Mouse (Mus musculus) ovary, postnatal 14 days (tissue): Measurements from ENCODE around the gene Tmem136.

Experiments
- DNase-seq: peaks from one replicate; pipeline ENCODE4 v3.0.0; 2022; ENCODE audit warnings: low spot score

Tmem136 gene

DNA sequence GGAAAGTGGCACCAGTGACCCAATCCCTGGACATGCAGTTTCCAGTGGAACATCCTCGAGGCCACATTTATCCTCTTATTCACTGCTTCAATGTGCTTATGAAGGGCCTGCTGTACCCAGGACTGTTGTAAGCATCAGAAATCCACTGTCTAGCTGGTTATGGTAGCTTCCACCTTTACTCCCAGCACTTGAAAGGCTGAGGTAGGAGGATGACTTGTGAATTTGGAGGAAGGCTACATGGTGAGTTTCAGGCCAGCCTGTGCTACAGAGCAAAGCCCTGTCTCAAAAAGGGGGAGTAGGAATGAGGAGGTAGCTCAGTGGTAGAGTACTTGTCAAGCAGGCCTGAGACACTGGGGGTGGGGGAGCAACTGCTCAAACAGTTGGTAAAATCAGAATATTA lies 8.3 kb downstream of the Tmem136 start:
- DNase-seq = no peak

GRCm38 (mm10) chr9:43107555-43107954 lies 8.8 kb downstream of the Tmem136 start:
- DNase-seq = no peak

- peak; percentile 42 for DNase-seq
These were observed 9.2 kb downstream of the Tmem136 start, which contains the start of gene Arhgef12 for GRCm38 (mm10) chr9:43107187-43107517. Gene Arhgef12, minus strand, starts transcription at chr9:43107239.

- peak; percentile 39 for DNase-seq
These were observed 9.8 kb downstream of the Tmem136 start for GRCm38 (mm10) chr9:43106426-43107186.

DNA sequence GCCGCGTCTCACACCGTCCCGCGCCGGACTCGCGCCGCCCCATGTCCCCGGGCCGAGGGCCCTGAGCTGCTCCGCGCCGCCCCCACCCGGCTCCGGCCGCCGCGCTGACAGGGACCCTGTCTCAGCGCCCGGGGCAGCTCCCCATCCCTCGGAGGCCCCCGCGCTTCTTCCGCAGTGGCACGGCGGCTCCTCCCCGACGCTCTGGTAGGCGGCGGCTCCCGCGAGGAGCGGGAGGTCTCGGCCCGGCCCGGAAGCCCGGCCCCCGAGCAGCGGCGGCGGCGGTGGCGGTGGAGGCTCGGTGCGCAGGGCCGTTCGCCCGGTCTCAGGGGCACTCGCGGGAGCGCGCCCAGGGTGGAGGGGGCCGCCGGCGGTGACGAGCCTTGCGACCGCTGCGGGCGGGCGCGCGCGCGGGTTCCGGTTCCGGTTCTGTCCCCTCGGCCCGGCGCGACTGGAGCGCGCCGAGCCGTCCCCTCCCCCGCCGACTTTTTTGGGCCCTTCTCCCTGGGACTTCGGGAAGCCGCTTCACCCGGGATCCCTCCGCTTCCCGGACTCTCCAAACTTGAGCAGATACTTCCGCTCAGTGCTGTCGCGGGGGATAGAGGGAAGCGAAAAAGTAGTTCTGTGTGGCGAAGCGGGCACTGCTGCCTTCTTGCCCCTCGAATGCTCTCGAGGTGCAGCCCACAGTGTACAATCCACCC lies 10.6 kb downstream of the Tmem136 start:
- peak; percentile 88 for DNase-seq

GRCm38 (mm10) chr9:43104873-43105663 lies 11.3 kb downstream of the Tmem136 start:
- DNase-seq = peak; percentile 36

DNA sequence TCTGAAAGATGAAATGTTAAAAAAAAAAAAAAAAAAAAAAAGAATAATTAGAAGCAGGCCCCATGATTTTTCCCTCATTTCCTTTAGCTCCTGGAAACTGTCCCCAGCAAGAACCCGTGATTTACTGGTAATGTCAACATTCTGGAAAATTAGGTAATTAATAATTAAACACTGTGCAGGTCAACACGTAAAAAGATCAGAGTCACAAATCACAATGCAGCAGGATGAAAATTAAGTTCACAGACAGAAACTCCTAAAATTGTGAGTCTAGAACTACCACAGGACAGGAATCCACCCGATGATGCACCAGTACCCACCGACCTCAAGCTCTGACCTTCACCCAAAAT lies 11.9 kb downstream of the Tmem136 start:
- no peak for DNase-seq

DNA sequence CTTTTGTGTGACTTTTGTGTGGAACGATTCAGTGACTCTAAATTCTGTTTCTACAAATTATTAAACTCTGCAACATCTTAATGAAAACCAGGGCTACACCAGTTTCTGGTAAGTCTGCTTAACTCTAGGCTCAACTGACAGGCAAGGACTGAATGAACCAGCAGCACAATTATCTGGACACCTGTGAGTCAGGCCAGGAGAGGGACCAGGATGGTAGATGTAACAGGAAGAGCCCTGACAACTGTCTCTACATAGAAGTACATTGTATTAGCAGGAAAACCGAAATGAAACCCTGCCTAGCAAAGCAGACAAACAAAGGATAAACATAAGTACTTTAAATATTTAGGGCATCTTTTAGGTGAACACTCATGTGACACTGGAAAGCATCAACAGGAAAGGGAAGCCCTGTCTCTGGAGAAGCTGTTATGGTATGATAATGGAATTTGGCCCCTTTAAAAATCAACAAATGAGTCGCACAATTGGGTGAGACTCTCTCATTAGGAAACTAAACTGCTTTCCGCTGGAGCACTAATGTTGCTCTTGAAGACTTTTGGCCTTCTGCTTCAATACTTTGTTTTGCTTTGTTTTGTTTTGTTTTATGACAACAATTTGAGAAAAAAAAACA lies 12.6 kb downstream of the Tmem136 start:
- DNase-seq = no peak

GRCm38 (mm10) chr9:43102931-43103330 lies 13.4 kb downstream of the Tmem136 start:
- no peak for DNase-seq

GRCm38 (mm10) chr9:43101936-43102595 lies 14.3 kb downstream of the Tmem136 start:
- no peak for DNase-seq

DNA sequence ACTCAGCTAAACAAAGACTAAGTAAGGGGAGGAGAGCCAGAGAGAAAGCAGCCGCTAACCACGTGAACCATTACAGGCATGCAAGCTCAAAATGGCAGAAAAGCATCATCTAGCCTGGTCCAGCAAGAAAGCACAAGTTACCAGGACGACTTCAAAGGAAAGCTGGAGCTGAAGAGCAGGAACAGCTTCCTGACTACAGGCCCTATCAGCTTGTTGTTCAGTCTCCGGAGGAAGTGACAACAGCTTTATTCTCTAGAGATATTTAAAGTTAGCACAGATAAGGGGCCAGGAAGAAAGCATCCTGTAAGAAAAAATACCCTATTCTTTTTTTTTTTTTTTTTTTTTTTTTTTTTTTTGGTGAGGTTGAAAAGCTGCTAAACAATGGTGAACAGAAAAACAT lies 17.4 kb downstream of the Tmem136 start:
- no peak for DNase-seq

GRCm38 (mm10) chr9:43097801-43098557 lies 18.4 kb downstream of the Tmem136 start:
- no peak for DNase-seq

- DNase-seq = no peak
These were observed 20.0 kb downstream of the Tmem136 start for GRCm38 (mm10) chr9:43096337-43096736.

DNA sequence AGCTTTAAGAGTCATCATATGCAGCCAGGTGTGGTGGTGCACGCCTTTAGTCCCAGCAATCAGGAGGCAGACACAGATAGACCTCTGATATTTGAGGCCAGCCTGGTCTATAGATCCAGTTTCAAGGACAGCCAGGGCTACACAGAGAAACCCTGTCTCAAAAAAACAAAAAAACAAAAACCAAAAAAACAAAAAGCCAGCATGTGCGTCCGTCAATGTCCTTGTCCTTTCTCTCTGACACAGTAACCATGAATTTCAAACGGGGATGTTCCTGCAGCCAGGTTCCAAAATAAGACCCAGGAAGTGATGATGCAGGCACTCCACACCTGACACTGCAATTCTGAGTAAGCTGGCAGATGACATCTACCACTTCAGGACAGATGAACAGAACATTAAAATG lies 21.5 kb downstream of the Tmem136 start:
- DNase-seq = no peak

- no peak for DNase-seq
These were observed 22.6 kb downstream of the Tmem136 start for GRCm38 (mm10) chr9:43093803-43094202.

- no peak for DNase-seq
These were observed 30.6 kb downstream of the Tmem136 start for GRCm38 (mm10) chr9:43085686-43086285.

DNA sequence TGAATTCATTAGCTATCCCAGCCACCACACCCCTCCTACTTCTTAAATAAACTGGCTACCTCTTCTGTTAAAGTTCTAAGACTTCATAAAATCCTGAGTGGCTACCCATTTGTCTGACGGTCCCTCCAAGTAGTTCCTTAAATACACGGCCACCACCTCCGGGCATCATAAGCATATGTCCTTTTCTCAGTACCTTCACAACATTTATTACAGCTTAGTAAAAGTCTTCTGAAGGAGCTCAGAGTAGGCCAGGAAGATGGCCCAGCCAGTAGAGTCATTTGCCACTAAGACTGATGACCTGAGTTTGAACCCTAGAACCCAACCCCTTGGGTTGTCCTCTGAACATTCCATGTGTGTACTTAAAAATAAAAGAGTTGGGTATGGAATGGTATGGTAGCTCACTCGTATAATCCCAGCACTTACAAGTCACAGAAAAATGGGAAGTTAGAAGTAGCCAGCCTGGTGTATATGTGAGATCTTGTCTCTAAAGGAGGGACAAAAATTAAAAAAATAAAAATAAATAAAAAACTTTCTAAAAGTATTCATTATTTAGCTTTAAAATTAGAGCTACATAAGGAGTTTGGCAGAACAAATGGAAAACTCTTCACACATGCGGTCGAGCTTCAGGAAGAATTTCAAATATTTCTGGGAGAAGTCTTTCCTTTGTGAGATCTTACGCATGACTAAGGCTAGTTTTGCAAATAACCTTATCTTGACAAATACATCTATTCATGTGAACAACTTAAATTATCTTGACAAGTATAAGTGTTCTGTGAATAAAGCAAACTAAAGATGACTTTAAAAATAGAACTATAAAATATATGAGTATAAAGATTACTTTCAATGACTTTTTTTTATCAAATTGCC lies 31.6 kb downstream of the Tmem136 start:
- no peak for DNase-seq

GRCm38 (mm10) chr9:43083441-43084055 lies 32.8 kb downstream of the Tmem136 start:
- no peak for DNase-seq

DNA sequence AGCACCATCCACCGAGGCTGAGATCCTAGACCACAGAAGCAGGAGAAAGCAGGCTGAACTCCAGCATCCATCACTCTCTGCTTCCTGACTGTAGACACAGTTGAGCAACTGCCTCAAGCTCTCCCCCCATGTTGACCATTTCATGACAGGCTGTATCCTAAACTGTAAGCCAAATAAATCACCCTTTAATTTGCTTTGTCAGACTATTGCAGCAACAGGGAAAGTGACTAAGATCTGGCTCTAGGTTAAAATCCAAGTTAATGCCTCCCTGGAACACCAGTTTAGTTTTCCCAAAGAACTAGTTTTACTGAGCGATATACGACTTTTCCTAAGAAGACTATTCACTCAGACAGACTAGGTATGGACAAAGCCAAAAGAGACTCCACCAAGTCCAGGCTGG lies 37.7 kb downstream of the Tmem136 start:
- no peak for DNase-seq
